Mouse (Mus musculus): ENCODE results near the gene Hgfac. TPM values are rescaled to one million over a fixed set of nuclear protein-coding genes. Genes with fewer than 3 reads are reported as not detected.

Hgfac gene
- polyA plus RNA-seq (2015; fragmentation: Nextera tagmentation; extraction: Ambion mirVana), result 1.4 and 3.1 TPM in 2 replicates

- Histone ChIP-seq H3K4me3 (no peak within 1 kb of the TSS), H3K27ac (no peak within 1 kb of the TSS; the same call in 1 of the 2 replicates), H3K9me3 (no peaks in the 10 kb centered on the region), H3K27me3 (no peaks in the 10 kb centered on the region), H3K36me3 (no peaks in the 10 kb centered on the region), H3K4me1 (no peaks in the 10 kb centered on the region), H3K4me2 (no peak within 1 kb of the TSS), H3K9ac (peak within 1 kb of the TSS; percentile 11; the same call in 1 of the 2 replicates)
- no peak for ATAC-seq (ENCODE audit: insufficient number of reproducible peaks, insufficient read depth, low FRiP score, low TSS enrichment, low read depth)
- WGBS, result 56% methylated on average over 6 of the region's 6 CpGs
Measured at GRCm38 (mm10) chr5:35041268-35041829, at the start of gene Hgfac. Gene Hgfac (plus strand): TSS chr5:35041509.

DNA sequence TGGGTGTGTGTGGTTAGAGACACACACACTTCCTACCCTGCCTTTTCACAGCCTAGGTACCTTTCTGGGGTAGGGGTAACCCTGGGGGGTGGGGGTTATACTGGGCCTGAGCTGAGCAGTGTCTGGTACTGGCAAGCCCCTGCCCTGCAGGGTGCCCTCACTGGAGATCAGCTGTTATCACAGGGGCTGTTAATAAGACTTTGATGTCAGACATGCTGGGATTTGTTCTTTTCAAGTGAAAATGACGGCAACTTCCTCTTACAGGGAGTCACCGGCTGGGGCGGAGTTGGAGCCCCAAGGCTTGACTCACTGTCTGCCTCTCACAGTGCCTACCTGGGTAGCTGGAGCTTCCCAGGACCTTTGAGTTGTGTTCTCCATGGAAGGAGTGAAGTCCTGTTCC lies 42.6 kb upstream of the Hgfac start:
- Histone ChIP-seq H3K27ac (peak overlapping the region; percentile 80), H3K36me3 (peaks cover 10% of the 10 kb centered on the region; the same call in 1 of the 2 replicates), H3K9ac (no peak overlapping the region), H3K27me3 (no peaks in the 10 kb centered on the region), H3K4me1 (peaks cover 35% of the 10 kb centered on the region), H3K4me2 (peak overlapping the region; percentile 24; the same call in 1 of the 2 replicates), H3K4me3 (no peak overlapping the region), H3K9me3 (no peaks in the 10 kb centered on the region)
- WGBS, result 32% methylated on average over 3 of the region's 3 CpGs
- ATAC-seq (ENCODE audit: insufficient number of reproducible peaks, insufficient read depth, low FRiP score, low TSS enrichment, low read depth), result 0 out of 2 replicates have a peak, but pooled peaks have one; percentile 15

- H3K4me2 ChIP-seq, result peak overlapping the region; percentile 24; the same call in 1 of the 2 replicates
- peaks cover 37% of the 10 kb centered on the region for H3K4me1 ChIP-seq
- H3K27me3 ChIP-seq, result no peaks in the 10 kb centered on the region
- 62% methylated on average over 6 of the region's 6 CpGs for WGBS
- H3K9ac ChIP-seq, result no peak overlapping the region
- ATAC-seq (ENCODE audit: insufficient number of reproducible peaks, insufficient read depth, low FRiP score, low TSS enrichment, low read depth), result no peak
- H3K36me3 ChIP-seq, result peaks cover 6% of the 10 kb centered on the region; the same call in 1 of the 2 replicates
- no peak overlapping the region for H3K4me3 ChIP-seq
- peak overlapping the region; percentile 80 for H3K27ac ChIP-seq
- no peaks in the 10 kb centered on the region for H3K9me3 ChIP-seq
Measured at GRCm38 (mm10) chr5:34999281-34999680, 42.0 kb upstream of the Hgfac start.

- peak overlapping the region; percentile 80 for H3K27ac ChIP-seq
- ATAC-seq (ENCODE audit: insufficient number of reproducible peaks, insufficient read depth, low FRiP score, low TSS enrichment, low read depth), result no peak
Measured at GRCm38 (mm10) chr5:35000323-35000722, 41.0 kb upstream of the Hgfac start.

GRCm38 (mm10) chr5:35001144-35001543 lies 40.2 kb upstream of the Hgfac start:
- H3K27me3 ChIP-seq, result no peaks in the 10 kb centered on the region
- no peak overlapping the region for H3K4me2 ChIP-seq
- H3K9ac ChIP-seq, result no peak overlapping the region
- peaks cover 39% of the 10 kb centered on the region for H3K4me1 ChIP-seq
- H3K27ac ChIP-seq, result peak overlapping the region; percentile 80
- H3K9me3 ChIP-seq, result no peaks in the 10 kb centered on the region
- H3K36me3 ChIP-seq, result peaks cover 18% of the 10 kb centered on the region
- ATAC-seq (ENCODE audit: insufficient number of reproducible peaks, insufficient read depth, low FRiP score, low TSS enrichment, low read depth), result no peak
- WGBS, result 73% methylated on average over 3 of the region's 3 CpGs
- no peak overlapping the region for H3K4me3 ChIP-seq

More at GRCm38 (mm10) chr5:35000323-35000722, 41.0 kb upstream of the Hgfac start:
- H3K4me2 ChIP-seq, result peak overlapping the region; percentile 24
- no peak overlapping the region for H3K9ac ChIP-seq
- H3K36me3 ChIP-seq, result peaks cover 10% of the 10 kb centered on the region
- H3K9me3 ChIP-seq, result no peaks in the 10 kb centered on the region
- no peaks in the 10 kb centered on the region for H3K27me3 ChIP-seq
- no peak overlapping the region for H3K4me3 ChIP-seq
- peaks cover 39% of the 10 kb centered on the region for H3K4me1 ChIP-seq

- Histone ChIP-seq H3K4me1 (peaks cover 32% of the 10 kb centered on the region), H3K9me3 (no peaks in the 10 kb centered on the region), H3K4me3 (no peak overlapping the region), H3K9ac (0 out of 2 replicates have a peak overlapping the region, but pooled peaks have one; percentile 2), H3K4me2 (no peak overlapping the region), H3K27ac (no peak overlapping the region), H3K27me3 (no peaks in the 10 kb centered on the region), H3K36me3 (peaks cover 32% of the 10 kb centered on the region)
- WGBS, result 71% methylated on average over 7 of the region's 7 CpGs
- no peak for ATAC-seq (ENCODE audit: insufficient number of reproducible peaks, insufficient read depth, low FRiP score, low TSS enrichment, low read depth)
Measured at GRCm38 (mm10) chr5:35003611-35004162, 37.6 kb upstream of the Hgfac start.

- Histone ChIP-seq H3K4me3 (no peak overlapping the region), H3K36me3 (peaks cover 36% of the 10 kb centered on the region), H3K9ac (no peak overlapping the region), H3K9me3 (no peaks in the 10 kb centered on the region), H3K27me3 (no peaks in the 10 kb centered on the region), H3K4me1 (peaks cover 23% of the 10 kb centered on the region), H3K27ac (no peak overlapping the region), H3K4me2 (no peak overlapping the region)
- 88% methylated on average over 2 of the region's 2 CpGs for WGBS
- no peak for ATAC-seq (ENCODE audit: insufficient number of reproducible peaks, insufficient read depth, low FRiP score, low TSS enrichment, low read depth)
Measured at GRCm38 (mm10) chr5:35004769-35005168, 36.5 kb upstream of the Hgfac start.

DNA sequence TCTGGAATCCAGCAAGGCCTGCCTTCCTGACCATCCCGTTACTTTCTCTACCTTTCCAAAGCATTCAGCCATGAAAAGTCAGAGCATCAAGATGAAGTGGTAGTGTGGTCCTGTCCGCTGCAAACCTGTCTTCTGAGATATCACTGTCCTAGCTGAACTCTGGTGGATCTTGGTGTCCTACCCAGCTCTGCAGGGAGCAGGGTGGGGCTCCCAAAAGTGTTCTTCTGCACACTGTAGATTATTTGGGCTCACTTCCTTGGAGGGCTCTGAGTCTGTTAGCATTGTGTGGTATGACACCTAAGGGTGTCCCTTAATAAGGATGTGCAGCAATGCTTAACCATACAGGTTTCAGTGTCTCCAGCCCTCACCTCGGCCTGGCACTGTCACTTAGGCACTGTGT lies 35.6 kb upstream of the Hgfac start:
- H3K9ac ChIP-seq, result no peak overlapping the region
- H3K4me2 ChIP-seq, result no peak overlapping the region
- H3K27me3 ChIP-seq, result no peaks in the 10 kb centered on the region
- peaks cover 38% of the 10 kb centered on the region for H3K36me3 ChIP-seq
- 86% methylated on average over 3 of the region's 3 CpGs for WGBS
- no peak overlapping the region for H3K4me3 ChIP-seq
- peaks cover 14% of the 10 kb centered on the region for H3K4me1 ChIP-seq
- H3K27ac ChIP-seq, result no peak overlapping the region
- H3K9me3 ChIP-seq, result no peaks in the 10 kb centered on the region
- ATAC-seq (ENCODE audit: insufficient number of reproducible peaks, insufficient read depth, low FRiP score, low TSS enrichment, low read depth), result no peak

- Histone ChIP-seq H3K4me1 (peaks cover 10% of the 10 kb centered on the region), H3K4me3 (no peak overlapping the region), H3K9me3 (no peaks in the 10 kb centered on the region), H3K4me2 (no peak overlapping the region), H3K36me3 (peaks cover 42% of the 10 kb centered on the region), H3K9ac (no peak overlapping the region), H3K27ac (no peak overlapping the region), H3K27me3 (no peaks in the 10 kb centered on the region)
- no peak for ATAC-seq (ENCODE audit: insufficient number of reproducible peaks, insufficient read depth, low FRiP score, low TSS enrichment, low read depth)
- WGBS, result 75% methylated on average over 2 of the region's 2 CpGs
Measured at GRCm38 (mm10) chr5:35006599-35006998, 34.7 kb upstream of the Hgfac start.

DNA sequence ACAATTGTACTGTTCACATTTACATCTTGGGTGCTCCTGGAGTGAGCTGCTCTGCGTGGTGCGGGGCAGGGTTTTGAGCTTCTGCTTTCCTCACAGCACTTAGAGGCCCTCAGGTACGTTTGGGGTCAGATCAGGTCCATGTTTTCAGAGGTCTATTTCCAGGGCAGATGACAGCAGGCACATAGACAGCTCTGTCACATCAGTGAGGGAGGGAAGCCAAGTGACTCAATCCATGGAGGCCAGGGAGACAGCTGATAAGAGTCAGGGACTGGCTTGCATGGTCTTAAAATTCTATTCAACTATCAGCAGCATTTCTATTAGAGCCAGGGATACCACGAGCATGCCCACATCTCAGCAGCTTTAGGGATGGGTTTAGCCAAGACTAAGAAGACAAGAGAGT lies 32.1 kb upstream of the Hgfac start:
- ATAC-seq (ENCODE audit: insufficient number of reproducible peaks, insufficient read depth, low FRiP score, low TSS enrichment, low read depth), result no peak
- no peak overlapping the region for H3K4me3 ChIP-seq
- 92% methylated on average over 4 of the region's 4 CpGs for WGBS
- peaks cover 3% of the 10 kb centered on the region for H3K4me1 ChIP-seq
- no peaks in the 10 kb centered on the region for H3K27me3 ChIP-seq
- H3K9me3 ChIP-seq, result no peaks in the 10 kb centered on the region
- H3K36me3 ChIP-seq, result peaks cover 46% of the 10 kb centered on the region
- H3K27ac ChIP-seq, result no peak overlapping the region
- H3K9ac ChIP-seq, result no peak overlapping the region
- no peak overlapping the region for H3K4me2 ChIP-seq

DNA sequence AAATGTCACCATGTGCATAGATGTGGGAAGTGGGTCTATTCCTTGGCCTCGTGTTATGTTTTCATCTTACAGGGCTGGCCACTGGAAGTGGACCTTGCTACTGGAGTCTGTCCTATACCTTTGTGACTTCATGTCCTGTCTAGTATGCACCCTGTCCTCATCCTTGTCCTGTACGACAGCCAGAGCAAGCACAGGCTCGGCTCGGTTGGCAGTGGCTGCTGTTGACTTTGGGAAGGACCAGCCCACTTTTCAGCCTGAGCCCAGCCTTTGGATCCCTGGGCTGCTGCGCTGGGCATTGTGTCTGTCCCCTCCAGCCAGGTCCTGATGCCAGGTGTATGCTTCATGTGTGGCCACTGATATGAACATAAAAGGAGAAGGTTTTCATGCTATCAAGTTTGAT lies 30.7 kb upstream of the Hgfac start:
- WGBS, result 76% methylated on average over 5 of the region's 5 CpGs
- Histone ChIP-seq H3K36me3 (peaks cover 46% of the 10 kb centered on the region), H3K27ac (no peak overlapping the region), H3K4me1 (no peaks in the 10 kb centered on the region), H3K27me3 (no peaks in the 10 kb centered on the region), H3K9ac (no peak overlapping the region), H3K4me3 (no peak overlapping the region), H3K4me2 (no peak overlapping the region), H3K9me3 (no peaks in the 10 kb centered on the region)
- ATAC-seq (ENCODE audit: insufficient number of reproducible peaks, insufficient read depth, low FRiP score, low TSS enrichment, low read depth), result no peak

Data from embryonic facial prominence, embryonic 13.5 days (tissue).